In the genomic region with DNA sequence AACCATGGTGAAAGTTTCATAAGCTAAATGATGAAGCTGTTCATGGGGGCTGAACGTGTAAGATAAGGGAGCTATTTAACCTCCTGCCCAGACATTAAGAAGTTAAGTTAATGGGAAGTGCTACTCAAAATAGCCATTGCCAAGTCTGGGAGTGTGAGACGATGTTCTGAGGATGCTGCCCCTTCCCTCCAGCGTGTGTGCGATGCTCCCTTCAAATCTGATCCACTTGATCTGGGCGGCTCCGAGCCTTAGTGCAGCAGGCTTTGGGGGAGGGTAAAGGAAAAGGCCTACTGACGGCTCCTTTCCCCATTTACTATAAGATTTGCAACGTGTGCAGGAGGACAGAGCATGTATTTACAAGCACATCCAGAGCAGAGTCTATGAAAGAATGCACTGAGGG, we compare ENCODE assay signal across 26 mouse cellular contexts.
DNase-seq lines count a peak whose midpoint lies in the region; ATAC-seq and TF ChIP-seq lines count a peak whose summit lies in the region.
"Had no signal": no experiment of that assay in that cellular context is flagged by ENCODE, and none has a peak within 500 bp of the region (broad histone marks: within the 10 kb centered on the region; RNA-seq: fewer than 3 reads in every experiment).

No protein-coding gene starts in this region.

- H3K9me3 ChIP-seq in heart, embryonic 13.5 days, result no peaks in the 10 kb centered on the region
- no peaks in the 10 kb centered on the region for H3K9me3 ChIP-seq in lung, embryonic 15.5 days
- H3K9me3 ChIP-seq: embryonic facial prominence, embryonic 10.5 days; embryonic facial prominence, embryonic 13.5 days; forebrain, embryonic 12.5 days; forebrain, embryonic 15.5 days; G1E had no signal

- intact Hi-C loops in heart, adult 2 months (cut with DNase I), result no loop called here
- intact Hi-C loops in heart, postnatal 25 days (cut with DNase I), result no loop called here

- no peaks in the 10 kb centered on the region for H3K4me1 ChIP-seq in heart, adult 2 months (ENCODE audit: control insufficient read depth, insufficient read depth, low read length)
- H3K4me1 ChIP-seq in heart, embryonic 13.5 days, result peaks cover 32% of the 10 kb centered on the region
- H3K4me1 ChIP-seq in lung, embryonic 15.5 days, result peaks cover 29% of the 10 kb centered on the region
- H3K4me1 ChIP-seq: forebrain, embryonic 15.5 days had no signal

- TF ChIP-seq POLR2A in heart, adult 2 months (IDR thresholded peaks at IDR 0.05; ENCODE audit: insufficient read depth, low read depth, low read length), result no peak

- TF ChIP-seq EP300 in heart, adult 2 months (IDR thresholded peaks at IDR 0.05; ENCODE audit: insufficient read depth, low read depth, low read length), result no peak

- no peak overlapping the region for H3K4me3 ChIP-seq in heart, adult 2 months
- H3K4me3 ChIP-seq in heart, embryonic 13.5 days, result no peak overlapping the region
- H3K4me3 ChIP-seq in lung, embryonic 15.5 days, result no peak overlapping the region
- H3K4me3 ChIP-seq: embryonic facial prominence, embryonic 10.5 days; embryonic facial prominence, embryonic 13.5 days; erythroblast, embryonic 14.5 days; forebrain, embryonic 12.5 days; forebrain, embryonic 15.5 days had no signal

- no peaks in the 10 kb centered on the region for H3K79me2 ChIP-seq in heart, adult 2 months (replicated peaks; ENCODE audit: control insufficient read depth, insufficient read depth, low read length)

- no peak overlapping the region for H3K9ac ChIP-seq in heart, adult 2 months (ENCODE audit: low read depth, low read length)
- 0 out of 2 replicates have a peak overlapping the region, but pooled peaks have one; percentile 9 for H3K9ac ChIP-seq in heart, embryonic 13.5 days
- no peak overlapping the region for H3K9ac ChIP-seq in lung, embryonic 15.5 days
- H3K9ac ChIP-seq: embryonic facial prominence, embryonic 13.5 days; forebrain, embryonic 12.5 days; forebrain, embryonic 15.5 days; hindbrain, embryonic 14.5 days had no signal

- peak overlapping the region; percentile 30; the same call in 1 of the 2 replicates for H3K4me2 ChIP-seq in heart, embryonic 13.5 days
- no peak overlapping the region for H3K4me2 ChIP-seq in lung, embryonic 15.5 days
- H3K4me2 ChIP-seq: embryonic facial prominence, embryonic 13.5 days; forebrain, embryonic 12.5 days; forebrain, embryonic 15.5 days; hindbrain, embryonic 14.5 days had no signal

- WGBS in heart, adult 2 months, result 30% methylated on average over 8 of the region's 8 CpGs
- WGBS in heart, embryonic 13.5 days, result 16% methylated on average over 8 of the region's 8 CpGs
- WGBS in lung, embryonic 15.5 days, result 16% methylated on average over 8 of the region's 8 CpGs

- H3K27ac ChIP-seq in heart, adult 2 months, result no peak overlapping the region
- no peak overlapping the region for H3K27ac ChIP-seq in heart, embryonic 13.5 days (replicated peaks)
- H3K27ac ChIP-seq in lung, embryonic 15.5 days, result peak overlapping the region; percentile 37; the same call in 1 of the 2 replicates
- H3K27ac ChIP-seq: embryonic facial prominence, embryonic 10.5 days; embryonic facial prominence, embryonic 13.5 days; forebrain, embryonic 12.5 days; forebrain, embryonic 15.5 days; hindbrain, embryonic 14.5 days; hindbrain, postnatal 0 days had no signal

- peak; percentile 14 for DNase-seq in heart, adult 11 months
- no peak for DNase-seq in heart, adult 2 months
- DNase-seq in heart, postnatal 25 days (ENCODE audit: low spot score), result no peak
- no peak for DNase-seq in lung, postnatal 25 days (ENCODE audit: low spot score)
- DNase-seq: adrenal gland, postnatal 10 days; adrenal gland, postnatal 36 days; B cell, adult 2 months; cerebellum, adult 18-20 months; cerebellum, adult 9-10 months; cerebellum, postnatal 14 days; gastrocnemius, postnatal 25 days; heart, postnatal 4 days had no signal

- no peak for TF ChIP-seq CTCF in heart, adult 2 months (IDR thresholded peaks at IDR 0.05)

- no peaks in the 10 kb centered on the region for H3K27me3 ChIP-seq in heart, adult 2 months (ENCODE audit: control insufficient read depth, insufficient read depth, low read length)
- no peaks in the 10 kb centered on the region for H3K27me3 ChIP-seq in heart, embryonic 13.5 days (replicated peaks)
- H3K27me3 ChIP-seq in lung, embryonic 15.5 days, result no peaks in the 10 kb centered on the region
- H3K27me3 ChIP-seq: CH12.LX; embryonic facial prominence, embryonic 13.5 days; forebrain, embryonic 12.5 days; forebrain, embryonic 15.5 days; Patski had no signal

- no peaks in the 10 kb centered on the region for H3K36me3 ChIP-seq in heart, adult 2 months (ENCODE audit: control insufficient read depth, insufficient read depth, low read length)
- no peaks in the 10 kb centered on the region for H3K36me3 ChIP-seq in heart, embryonic 13.5 days
- H3K36me3 ChIP-seq in lung, embryonic 15.5 days, result no peaks in the 10 kb centered on the region
- H3K36me3 ChIP-seq: embryonic facial prominence, embryonic 10.5 days; embryonic facial prominence, embryonic 13.5 days; forebrain, embryonic 12.5 days; forebrain, embryonic 15.5 days; G1E had no signal

- ATAC-seq in heart, embryonic 13.5 days (ENCODE audit: extremely low read depth, insufficient number of reproducible peaks, low FRiP score, low TSS enrichment), result no peak
- peak; percentile 64; the same call in 1 of the 2 replicates for ATAC-seq in lung, embryonic 15.5 days (ENCODE audit: borderline replicate concordance, extremely low read depth, low FRiP score, low TSS enrichment)
- ATAC-seq: forebrain, embryonic 15.5 days; hindbrain, postnatal 0 days; inflammation-experienced regulatory T-cells, adult 6 months; intestine, embryonic 16.5 days; Patski had no signal
